Mouse (Mus musculus): ENCODE measurements around the gene Btn1a1. TPM values are rescaled to one million over a fixed set of nuclear protein-coding genes. Genes with fewer than 3 reads are reported as not detected.
A peak's percentile ranks its signal among the peaks of the same experiment; 100 is the strongest.

Gene Btn1a1
- polyA plus RNA-seq, 1 experiment from 2014 or later: 0.07 TPM

DNA sequence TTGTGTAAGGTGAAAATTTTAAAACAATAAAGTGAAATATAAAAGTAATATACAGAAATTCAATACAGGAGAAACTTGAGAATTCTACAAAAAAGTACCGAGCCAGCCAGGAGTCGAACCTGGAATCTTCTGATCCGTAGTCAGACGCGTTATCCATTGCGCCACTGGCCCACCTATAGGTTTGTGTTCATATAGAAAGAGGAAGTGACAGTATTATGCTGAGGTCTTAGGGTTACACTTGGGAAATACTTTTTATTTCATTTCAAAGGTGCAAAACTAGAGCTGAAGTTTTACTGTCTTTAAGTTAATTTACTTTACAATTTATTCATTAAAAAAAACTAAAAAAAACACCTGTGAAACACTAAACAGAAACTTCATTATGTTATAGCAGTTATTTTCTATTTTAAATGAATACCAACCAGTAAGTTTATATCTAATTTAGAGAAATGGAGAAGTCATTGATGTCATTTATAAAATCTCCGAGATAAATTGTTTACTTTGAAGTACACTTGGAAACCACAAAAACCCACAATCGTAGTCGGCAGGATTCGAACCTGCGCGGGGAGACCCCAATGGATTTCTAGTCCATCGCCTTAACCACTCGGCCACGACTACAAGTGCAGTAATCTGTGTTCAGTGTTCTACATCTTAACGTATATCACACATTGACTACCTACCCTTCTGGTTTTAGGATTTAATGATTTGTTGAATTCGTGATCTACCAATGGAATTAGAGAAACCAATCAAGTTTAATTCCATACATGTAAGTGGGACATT, 34.9 kb upstream of the Btn1a1 start:
- H3K9ac ChIP-seq: no peak overlapping the region
- peaks cover 21% of the 10 kb centered on the region for H3K27me3 ChIP-seq
- H3K27ac ChIP-seq (replicated peaks): no peak overlapping the region
- H3K9me3 ChIP-seq: no peaks in the 10 kb centered on the region
- no peaks in the 10 kb centered on the region for H3K36me3 ChIP-seq
- WGBS: 2% methylated on average over 17 of the region's 17 CpGs
- peaks cover 9% of the 10 kb centered on the region; the same call in 1 of the 2 replicates for H3K4me1 ChIP-seq (replicated peaks)
- peak; percentile 70; the same call in 1 of the 2 replicates for ATAC-seq (ENCODE audit: low read depth)
- no peak overlapping the region for H3K4me2 ChIP-seq
- H3K4me3 ChIP-seq: no peak overlapping the region

GRCm38 (mm10) chr13:23499943-23500342, 34.2 kb upstream of the Btn1a1 start:
- Histone ChIP-seq H3K27ac (replicated peaks) (no peak overlapping the region), H3K4me1 (replicated peaks) (0 out of 2 replicates have a peak, but pooled peaks cover 8% of the 10 kb centered on the region), H3K4me2 (no peak overlapping the region), H3K9me3 (no peaks in the 10 kb centered on the region), H3K36me3 (no peaks in the 10 kb centered on the region), H3K27me3 (peaks cover 21% of the 10 kb centered on the region), H3K9ac (no peak overlapping the region), H3K4me3 (no peak overlapping the region)
- no peak for ATAC-seq (ENCODE audit: low read depth)
- WGBS: 7% methylated on average over 7 of the region's 7 CpGs

- ATAC-seq (ENCODE audit: low read depth): no peak
- peak overlapping the region; percentile 21 for H3K4me3 ChIP-seq
- H3K27ac ChIP-seq (replicated peaks): no peak overlapping the region
- 9% methylated on average over 10 of the region's 10 CpGs for WGBS
- H3K36me3 ChIP-seq: no peaks in the 10 kb centered on the region
- no peaks in the 10 kb centered on the region for H3K9me3 ChIP-seq
- H3K27me3 ChIP-seq: peaks cover 21% of the 10 kb centered on the region
- H3K4me2 ChIP-seq: peak overlapping the region; percentile 46
- 0 out of 2 replicates have a peak, but pooled peaks cover 8% of the 10 kb centered on the region for H3K4me1 ChIP-seq (replicated peaks)
- no peak overlapping the region for H3K9ac ChIP-seq
Measured at GRCm38 (mm10) chr13:23498653-23499052, 33.0 kb upstream of the Btn1a1 start.

- H3K4me3 ChIP-seq: peak overlapping the region; percentile 21
Measured at GRCm38 (mm10) chr13:23497656-23498321, 32.1 kb upstream of the Btn1a1 start.

DNA sequence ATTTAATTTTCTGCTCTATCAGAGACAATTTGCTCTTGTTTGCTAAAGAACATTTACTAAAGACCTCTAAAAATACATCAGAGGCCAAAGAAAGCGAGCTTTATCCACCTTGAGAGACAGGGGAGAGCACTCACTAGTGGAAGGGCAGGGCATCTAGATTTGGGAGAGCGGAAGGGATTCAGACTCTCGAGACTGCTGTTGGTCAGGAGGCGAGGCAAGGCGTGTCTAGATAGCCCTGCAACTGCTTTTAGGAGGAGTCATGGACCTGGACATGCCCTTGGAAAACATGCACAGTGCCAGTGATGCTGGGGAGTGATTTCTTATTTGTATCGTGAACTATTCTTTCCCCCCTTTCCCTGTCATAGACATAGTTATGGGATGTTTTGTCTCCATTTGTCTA, 29.8 kb upstream of the Btn1a1 start:
- WGBS: 87% methylated on average over 6 of the region's 6 CpGs
- H3K4me3 ChIP-seq: no peak overlapping the region
- peaks cover 21% of the 10 kb centered on the region for H3K27me3 ChIP-seq
- H3K27ac ChIP-seq (replicated peaks): no peak overlapping the region
- no peaks in the 10 kb centered on the region for H3K36me3 ChIP-seq
- no peak for ATAC-seq (ENCODE audit: low read depth)
- H3K9ac ChIP-seq: no peak overlapping the region
- peaks cover 18% of the 10 kb centered on the region for H3K4me1 ChIP-seq (replicated peaks)
- H3K9me3 ChIP-seq: no peaks in the 10 kb centered on the region
- H3K4me2 ChIP-seq: no peak overlapping the region

More at GRCm38 (mm10) chr13:23497656-23498321, 32.1 kb upstream of the Btn1a1 start:
- 3% methylated on average over 19 of the region's 19 CpGs for WGBS
- H3K27me3 ChIP-seq: peaks cover 21% of the 10 kb centered on the region
- peak overlapping the region; percentile 46 for H3K4me2 ChIP-seq
- H3K4me1 ChIP-seq (replicated peaks): 0 out of 2 replicates have a peak, but pooled peaks cover 8% of the 10 kb centered on the region
- no peak overlapping the region for H3K27ac ChIP-seq (replicated peaks)
- peak overlapping the region; percentile 23; the same call in 1 of the 2 replicates for H3K9ac ChIP-seq
- H3K36me3 ChIP-seq: no peaks in the 10 kb centered on the region
- no peak for ATAC-seq (ENCODE audit: low read depth)
- H3K9me3 ChIP-seq: no peaks in the 10 kb centered on the region

- peaks cover 17% of the 10 kb centered on the region for H3K4me1 ChIP-seq (replicated peaks)
- ATAC-seq (ENCODE audit: low read depth): no peak
- H3K36me3 ChIP-seq: no peaks in the 10 kb centered on the region
- WGBS: 2% methylated on average over 14 of the region's 14 CpGs
- H3K27me3 ChIP-seq: peaks cover 8% of the 10 kb centered on the region; the same call in 1 of the 2 replicates
- H3K27ac ChIP-seq (replicated peaks): no peak overlapping the region
- no peaks in the 10 kb centered on the region for H3K9me3 ChIP-seq
- H3K4me2 ChIP-seq: peak overlapping the region; percentile 48
- peak overlapping the region; percentile 48 for H3K9ac ChIP-seq
- peak overlapping the region; percentile 24 for H3K4me3 ChIP-seq
Measured at GRCm38 (mm10) chr13:23491990-23492389, 26.3 kb upstream of the Btn1a1 start.

- WGBS: 9% methylated on average over 1 of the region's 1 CpGs
- no peak overlapping the region for H3K27ac ChIP-seq (replicated peaks)
- peaks cover 17% of the 10 kb centered on the region for H3K4me1 ChIP-seq (replicated peaks)
- H3K4me3 ChIP-seq: no peak overlapping the region
- H3K9me3 ChIP-seq: no peaks in the 10 kb centered on the region
- H3K4me2 ChIP-seq: no peak overlapping the region
- no peak overlapping the region for H3K9ac ChIP-seq
- H3K27me3 ChIP-seq: peaks cover 5% of the 10 kb centered on the region; the same call in 1 of the 2 replicates
- H3K36me3 ChIP-seq: no peaks in the 10 kb centered on the region
- ATAC-seq (ENCODE audit: low read depth): no peak
Measured at GRCm38 (mm10) chr13:23491263-23491662, 25.6 kb upstream of the Btn1a1 start.

- Histone ChIP-seq H3K36me3 (no peaks in the 10 kb centered on the region), H3K9me3 (no peaks in the 10 kb centered on the region), H3K27me3 (peaks cover 5% of the 10 kb centered on the region; the same call in 1 of the 2 replicates), H3K4me3 (no peak overlapping the region), H3K4me2 (no peak overlapping the region), H3K4me1 (replicated peaks) (peaks cover 17% of the 10 kb centered on the region), H3K27ac (replicated peaks) (no peak overlapping the region), H3K9ac (no peak overlapping the region)
- 63% methylated on average over 1 of the region's 1 CpGs for WGBS
- no peak for ATAC-seq (ENCODE audit: low read depth)
Measured at GRCm38 (mm10) chr13:23490863-23491262, 25.2 kb upstream of the Btn1a1 start.

- peak within 1 kb of the TSS; percentile 31; the same call in 1 of the 2 replicates for H3K9ac ChIP-seq
- H3K27ac ChIP-seq (replicated peaks): no peak within 1 kb of the TSS
- peaks cover 5% of the 10 kb centered on the region; the same call in 1 of the 2 replicates for H3K27me3 ChIP-seq
- peak within 1 kb of the TSS; percentile 32 for H3K4me3 ChIP-seq
- no peaks in the 10 kb centered on the region for H3K9me3 ChIP-seq
- H3K36me3 ChIP-seq: no peaks in the 10 kb centered on the region
- ATAC-seq (ENCODE audit: low read depth): peak; percentile 97
- WGBS: 10% methylated on average over 14 of the region's 14 CpGs
- peaks cover 17% of the 10 kb centered on the region for H3K4me1 ChIP-seq (replicated peaks)
- H3K4me2 ChIP-seq: peak within 1 kb of the TSS; percentile 61
Measured at GRCm38 (mm10) chr13:23488400-23489322, 23.0 kb upstream of the Btn1a1 start, which contains the start of gene Btn2a2. Gene Btn2a2 (minus strand): TSS chr13:23488857.

GRCm38 (mm10) chr13:23485271-23485670, 19.6 kb upstream of the Btn1a1 start:
- WGBS: 43% methylated on average over 5 of the region's 5 CpGs
- no peak for ATAC-seq (ENCODE audit: low read depth)
- Histone ChIP-seq H3K9me3 (no peaks in the 10 kb centered on the region), H3K36me3 (no peaks in the 10 kb centered on the region), H3K27ac (replicated peaks) (no peak overlapping the region), H3K27me3 (peaks cover 5% of the 10 kb centered on the region; the same call in 1 of the 2 replicates), H3K9ac (no peak overlapping the region), H3K4me1 (replicated peaks) (peaks cover 8% of the 10 kb centered on the region), H3K4me3 (no peak overlapping the region), H3K4me2 (no peak overlapping the region)

GRCm38 (mm10) chr13:23483153-23483552, 17.5 kb upstream of the Btn1a1 start:
- ATAC-seq (ENCODE audit: low read depth): no peak
- Histone ChIP-seq H3K27ac (replicated peaks) (no peak overlapping the region), H3K36me3 (no peaks in the 10 kb centered on the region), H3K27me3 (peaks cover 5% of the 10 kb centered on the region; the same call in 1 of the 2 replicates), H3K4me1 (replicated peaks) (peaks cover 3% of the 10 kb centered on the region), H3K9ac (no peak overlapping the region), H3K4me2 (no peak overlapping the region), H3K4me3 (no peak overlapping the region), H3K9me3 (no peaks in the 10 kb centered on the region)
- WGBS: 88% methylated on average over 2 of the region's 2 CpGs
